ENCODE assay signal across 8 mouse cellular contexts in the genomic region with DNA sequence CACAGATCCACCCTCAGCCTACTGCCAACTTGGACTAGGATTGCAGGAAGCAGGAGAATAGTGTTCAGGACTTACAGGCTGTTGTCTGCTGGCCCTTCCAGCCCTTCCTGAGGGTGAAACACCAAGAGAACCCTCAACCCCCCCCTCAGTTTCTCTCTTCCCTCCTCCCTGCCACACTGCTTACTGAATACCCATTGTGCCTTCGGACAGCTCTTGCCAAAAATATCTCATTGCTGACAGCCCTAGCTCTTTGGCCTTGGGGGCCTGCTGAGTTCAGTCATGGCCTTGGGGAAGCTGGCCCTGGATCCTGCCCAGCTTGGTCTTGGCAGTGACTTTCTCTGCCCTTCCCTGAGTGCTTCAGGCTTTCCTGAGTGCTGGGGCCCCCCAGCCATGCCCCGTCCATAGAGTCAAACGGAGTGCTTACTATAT. TPM values are rescaled to one million over a fixed set of nuclear protein-coding genes. Genes with fewer than 3 reads are reported as not detected.
A peak's percentile ranks its signal among the peaks of the same experiment; 100 is the strongest.
DNase-seq lines count a peak whose midpoint lies in the region; ATAC-seq lines count a peak whose summit lies in the region.
"Had no signal": no experiment of that assay in that cellular context is flagged by ENCODE, and none has a peak within 500 bp of the region (broad histone marks: within the 10 kb centered on the region; RNA-seq: fewer than 3 reads in every experiment).

No protein-coding gene starts in this region.

- H3K4me3 ChIP-seq in hindbrain, embryonic 16.5 days (ENCODE audit: low read length), result no peak overlapping the region
- H3K4me3 ChIP-seq in intestine, embryonic 16.5 days (ENCODE audit: low read length), result no peak overlapping the region
- no peak overlapping the region for H3K4me3 ChIP-seq in kidney, embryonic 14.5 days (ENCODE audit: low read length)
- H3K4me3 ChIP-seq: liver, embryonic 13.5 days had no signal

- 60% methylated on average over 3 of the region's 3 CpGs for WGBS in hindbrain, embryonic 16.5 days
- WGBS in intestine, embryonic 16.5 days, result 75% methylated on average over 3 of the region's 3 CpGs
- 77% methylated on average over 3 of the region's 3 CpGs for WGBS in kidney, embryonic 14.5 days

- H3K9me3 ChIP-seq in hindbrain, embryonic 16.5 days (ENCODE audit: control insufficient read depth, low read length), result no peaks in the 10 kb centered on the region
- H3K9me3 ChIP-seq in intestine, embryonic 16.5 days (ENCODE audit: control insufficient read depth, low read length), result no peaks in the 10 kb centered on the region
- no peaks in the 10 kb centered on the region for H3K9me3 ChIP-seq in kidney, embryonic 14.5 days (ENCODE audit: control insufficient read depth, low read length)
- H3K9me3 ChIP-seq: liver, embryonic 13.5 days had no signal

- H3K27me3 ChIP-seq in hindbrain, embryonic 16.5 days (replicated peaks; ENCODE audit: control insufficient read depth, insufficient read depth, low read length), result peaks cover 2% of the 10 kb centered on the region
- no peaks in the 10 kb centered on the region for H3K27me3 ChIP-seq in intestine, embryonic 16.5 days (replicated peaks; ENCODE audit: control insufficient read depth, insufficient read depth, low read length)
- no peaks in the 10 kb centered on the region for H3K27me3 ChIP-seq in kidney, embryonic 14.5 days (ENCODE audit: control insufficient read depth, insufficient read depth, low read length)

- intact Hi-C loops in left cerebral cortex, postnatal 14 days (cut with DNase I), result no loop called here

- no peak overlapping the region for H3K9ac ChIP-seq in hindbrain, embryonic 16.5 days (ENCODE audit: low read depth, low read length)
- no peak overlapping the region for H3K9ac ChIP-seq in intestine, embryonic 16.5 days (ENCODE audit: low read depth, low read length)
- H3K9ac ChIP-seq in kidney, embryonic 14.5 days (ENCODE audit: low read depth, low read length), result no peak overlapping the region
- H3K9ac ChIP-seq: liver, embryonic 13.5 days had no signal

- peak; percentile 54 for DNase-seq in left cerebral cortex, adult 11 months (ENCODE audit: low spot score)
- DNase-seq in left cerebral cortex, postnatal 14 days (ENCODE audit: low spot score in 2 of 2), result no peak
- peak; percentile 91 for DNase-seq in adrenal gland, adult 8-10 months
- DNase-seq in cerebellum, adult 9-10 months, result peak; percentile 58
- DNase-seq: liver, embryonic 13.5 days had no signal

- peak; percentile 84 for ATAC-seq in hindbrain, embryonic 16.5 days
- no peak; the same call in 1 of the 2 replicates for ATAC-seq in intestine, embryonic 16.5 days
- ATAC-seq in kidney, embryonic 14.5 days (ENCODE audit: low FRiP score, low TSS enrichment), result no peak

- no peaks in the 10 kb centered on the region for H3K36me3 ChIP-seq in hindbrain, embryonic 16.5 days (ENCODE audit: control insufficient read depth, insufficient read depth, low read length)
- H3K36me3 ChIP-seq in intestine, embryonic 16.5 days (ENCODE audit: control insufficient read depth, insufficient read depth, low read length), result no peaks in the 10 kb centered on the region
- no peaks in the 10 kb centered on the region for H3K36me3 ChIP-seq in kidney, embryonic 14.5 days (ENCODE audit: control insufficient read depth, insufficient read depth, low read length)
- H3K36me3 ChIP-seq: liver, embryonic 13.5 days had no signal

- no peak overlapping the region for H3K4me2 ChIP-seq in hindbrain, embryonic 16.5 days (ENCODE audit: low read length)
- no peak overlapping the region for H3K4me2 ChIP-seq in intestine, embryonic 16.5 days (ENCODE audit: low read depth, low read length)
- H3K4me2 ChIP-seq in kidney, embryonic 14.5 days (replicated peaks; ENCODE audit: low read depth, low read length), result no peak overlapping the region
- H3K4me2 ChIP-seq: liver, embryonic 13.5 days had no signal

- peak overlapping the region; percentile 45; the same call in 1 of the 2 replicates for H3K27ac ChIP-seq in hindbrain, embryonic 16.5 days (ENCODE audit: low read depth, low read length)
- H3K27ac ChIP-seq in intestine, embryonic 16.5 days (ENCODE audit: low read length), result no peak overlapping the region
- H3K27ac ChIP-seq in kidney, embryonic 14.5 days (ENCODE audit: low read depth, low read length), result no peak overlapping the region
- H3K27ac ChIP-seq: liver, embryonic 13.5 days had no signal

- H3K4me1 ChIP-seq in hindbrain, embryonic 16.5 days (ENCODE audit: control insufficient read depth, insufficient read depth, low read depth, low read length), result peaks cover 11% of the 10 kb centered on the region
- H3K4me1 ChIP-seq in intestine, embryonic 16.5 days (ENCODE audit: control insufficient read depth, insufficient read depth, low read length), result peaks cover 10% of the 10 kb centered on the region; the same call in 1 of the 2 replicates
- peaks cover 19% of the 10 kb centered on the region for H3K4me1 ChIP-seq in kidney, embryonic 14.5 days (ENCODE audit: control insufficient read depth, insufficient read depth, low read length)
- H3K4me1 ChIP-seq: liver, embryonic 13.5 days had no signal

RNA-seq across cellular contexts. Expression of gene Efhd1, which starts 9.4 kb away (rescaled TPM):
- 1 to 10 TPM; 4.8 to 6.3 TPM for total RNA-seq in left cerebral cortex, postnatal 14 days (2021)
- total RNA-seq in adrenal gland, adult 8-10 months (2022), result 100 to 1,000 TPM; 293 to 561 (median 377) TPM
- polyA plus RNA-seq in hindbrain, embryonic 16.5 days (2015; fragmentation: Nextera tagmentation; extraction: Ambion mirVana), result 2.5 and 2.8 TPM in 2 replicates
- polyA plus RNA-seq in intestine, embryonic 16.5 days (2015; fragmentation: Nextera tagmentation; extraction: Ambion mirVana), result 1.2 and 1.8 TPM in 2 replicates
- 2.6 and 3.6 TPM in 2 replicates for polyA plus RNA-seq in kidney, embryonic 14.5 days (2014; fragmentation: Nextera tagmentation; extraction: Ambion mirVana)

RNA-seq across cellular contexts. Expression of gene Gigyf2, which starts 53.3 kb away (rescaled TPM):
- total RNA-seq in left cerebral cortex, postnatal 14 days (2021), result 10 to 100 TPM; 81.0 to 82.5 TPM
- total RNA-seq in adrenal gland, adult 8-10 months (2022), result 100 to 1,000 TPM in 2 of 4 experiments, 10 to 100 TPM in 2; 87.7 to 132 (median 106) TPM
- polyA plus RNA-seq in hindbrain, embryonic 16.5 days (2015; fragmentation: Nextera tagmentation; extraction: Ambion mirVana), result 63.2 and 64.6 TPM in 2 replicates
- polyA plus RNA-seq in intestine, embryonic 16.5 days (2015; fragmentation: Nextera tagmentation; extraction: Ambion mirVana), result 38.4 and 39.1 TPM in 2 replicates
- polyA plus RNA-seq in kidney, embryonic 14.5 days (2014; fragmentation: Nextera tagmentation; extraction: Ambion mirVana), result 53.2 and 61.3 TPM in 2 replicates

RNA-seq across cellular contexts. Expression of gene Eif4e2, which starts 59.8 kb away (rescaled TPM):
- 10 to 100 TPM; 72.7 to 75.0 TPM for total RNA-seq in left cerebral cortex, postnatal 14 days (2021)
- total RNA-seq in adrenal gland, adult 8-10 months (2022), result 10 to 100 TPM; 69.8 to 78.4 (median 73.4) TPM
- 79.3 and 88.1 TPM in 2 replicates for polyA plus RNA-seq in hindbrain, embryonic 16.5 days (2015; fragmentation: Nextera tagmentation; extraction: Ambion mirVana)
- polyA plus RNA-seq in intestine, embryonic 16.5 days (2015; fragmentation: Nextera tagmentation; extraction: Ambion mirVana), result 161 and 172 TPM in 2 replicates
- polyA plus RNA-seq in kidney, embryonic 14.5 days (2014; fragmentation: Nextera tagmentation; extraction: Ambion mirVana), result 122 and 150 TPM in 2 replicates

Comparison
In these comparisons a context has a peak if more than half of its experiments do, and no peak if none do; other contexts are left out.
1. DNase-seq: peak in left cerebral cortex, adult 11 months (single experiment), adrenal gland, adult 8-10 months (single experiment) and cerebellum, adult 9-10 months (single experiment); none in left cerebral cortex, postnatal 14 days (0 of 2).